Mouse (Mus musculus) adrenal gland, postnatal 10 days (tissue): ENCODE measurements around the gene Gtf2h4. TPM values are rescaled to one million over a fixed set of nuclear protein-coding genes. Genes with fewer than 3 reads are reported as not detected.

ENCODE experiments used
- DNase-seq: peaks from one replicate; pipeline ENCODE4 v3.0.0; 2021; ENCODE audit warnings: mixed read lengths
- total RNA-seq, 2 experiments: library from RNA; stranded (reverse); gene quantifications; 2 replicates each; pipeline ENCODE4 v1.2.3; 2021

Gtf2h4 gene
- total RNA-seq, 2 experiments from 2014 or later, result 27.6 to 32.2 TPM

DNA sequence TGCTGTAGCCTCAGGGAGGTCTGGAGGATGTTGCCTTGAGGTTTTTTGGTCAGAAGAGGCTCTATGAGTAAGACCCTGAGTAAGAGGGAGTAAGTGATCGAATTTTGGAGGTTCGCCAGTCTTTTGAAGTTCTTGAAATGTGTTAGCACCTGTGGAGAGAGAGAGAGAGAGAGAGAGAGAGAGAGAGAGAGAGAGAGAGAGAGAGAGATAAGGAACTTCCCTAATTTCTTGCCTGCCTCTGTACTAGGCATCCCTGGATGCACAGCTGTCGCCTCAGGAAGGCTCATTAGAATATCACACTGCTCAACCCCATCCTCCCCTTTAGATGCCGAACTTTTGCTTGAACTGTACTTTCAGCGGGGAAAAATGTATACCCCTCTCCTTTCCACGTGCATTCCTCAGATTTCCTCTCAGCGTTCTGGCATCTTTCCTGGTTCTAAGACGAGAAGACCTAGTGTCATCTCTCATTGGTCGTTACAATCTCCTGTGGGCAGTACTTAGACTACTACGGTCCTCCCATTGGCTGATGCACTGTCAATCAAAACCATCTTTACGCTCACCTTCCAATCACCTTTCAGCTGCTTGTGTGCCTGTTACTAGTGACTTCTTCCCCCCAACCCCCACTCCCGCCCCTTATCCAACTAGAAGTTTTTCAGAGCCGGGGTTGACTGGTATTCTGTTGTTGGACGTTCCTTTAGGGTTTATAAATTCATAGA, 34.9 kb downstream of the Gtf2h4 start:
- peak; percentile 74 for DNase-seq

DNA sequence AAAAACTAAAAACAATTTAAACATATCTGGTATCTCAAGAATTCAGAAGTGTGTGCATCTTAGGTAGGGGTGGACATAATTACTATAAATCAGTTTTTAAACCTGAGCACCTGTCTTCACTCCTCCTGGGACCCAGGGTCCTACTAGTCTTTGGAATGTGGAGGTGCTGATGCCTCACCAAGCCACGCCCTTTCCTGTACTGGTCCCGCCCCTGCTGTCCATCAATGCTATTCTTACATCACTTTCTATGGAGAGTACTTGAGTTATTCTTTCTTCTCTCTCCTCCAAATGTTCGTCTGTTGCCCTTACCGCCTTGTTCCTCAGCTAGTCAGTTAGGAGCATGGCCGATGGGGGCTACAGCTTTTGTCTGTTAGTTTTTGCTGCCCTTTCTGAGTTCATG, 37.2 kb downstream of the Gtf2h4 start:
- peak; percentile 42 for DNase-seq

DNA sequence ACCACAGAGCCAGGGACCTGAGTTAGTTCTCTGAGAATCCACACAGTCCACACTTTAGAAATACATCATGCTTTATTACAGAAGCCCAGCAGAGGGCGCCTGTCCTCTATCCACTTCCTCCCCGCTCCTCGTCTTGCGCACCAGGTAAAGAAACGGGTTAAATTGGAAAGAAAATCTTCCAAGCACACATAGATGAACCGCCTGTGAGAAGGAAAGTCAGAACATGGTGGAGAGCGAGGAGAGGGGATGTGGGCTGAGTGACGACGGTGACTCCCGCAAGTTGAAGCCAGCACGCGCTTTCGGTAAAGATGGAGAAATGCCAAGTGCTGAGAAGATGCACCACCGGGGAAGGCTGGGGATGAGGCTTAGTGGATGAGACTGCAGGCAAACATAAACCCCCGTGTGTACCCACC, 37.8 kb downstream of the Gtf2h4 start:
- DNase-seq, result peak; percentile 80

DNA sequence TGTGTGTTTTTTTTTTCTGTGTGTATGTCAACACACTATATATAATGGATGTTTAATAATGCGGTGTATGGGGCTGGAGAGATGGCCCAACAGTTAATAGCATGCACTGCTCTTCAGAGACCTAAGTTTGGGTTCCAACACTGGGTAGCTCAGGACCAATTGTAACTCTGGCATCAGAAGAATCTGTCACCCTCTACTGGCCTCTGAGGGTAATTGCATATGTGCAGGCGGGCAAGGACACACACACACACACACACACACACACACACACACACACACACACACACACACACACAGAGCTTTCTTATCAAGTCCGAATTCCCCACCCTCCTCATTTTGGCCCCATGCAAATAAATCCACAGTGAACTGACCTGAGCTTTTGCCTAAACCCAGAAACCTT, 38.3 kb downstream of the Gtf2h4 start:
- no peak for DNase-seq

DNA sequence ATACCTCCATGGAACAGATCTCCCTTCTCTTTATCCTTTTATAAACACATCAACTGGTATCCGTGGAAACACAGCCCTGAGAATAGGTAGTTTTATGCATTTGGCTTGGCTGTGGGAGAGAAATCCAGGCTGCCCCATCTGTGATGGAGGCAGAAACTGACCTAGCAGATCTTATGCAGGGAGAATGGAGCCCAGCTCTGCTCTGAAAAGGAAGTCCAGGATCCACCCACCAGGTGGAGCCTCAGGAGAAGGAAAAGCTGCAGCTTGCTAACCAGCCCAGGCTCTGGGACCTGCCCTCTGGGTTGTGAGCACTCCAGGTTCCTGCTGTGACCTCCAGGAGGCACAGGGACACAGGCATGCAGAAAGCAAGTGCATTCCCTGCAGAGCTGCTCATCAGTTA, 39.5 kb downstream of the Gtf2h4 start:
- peak; percentile 17 for DNase-seq

DNA sequence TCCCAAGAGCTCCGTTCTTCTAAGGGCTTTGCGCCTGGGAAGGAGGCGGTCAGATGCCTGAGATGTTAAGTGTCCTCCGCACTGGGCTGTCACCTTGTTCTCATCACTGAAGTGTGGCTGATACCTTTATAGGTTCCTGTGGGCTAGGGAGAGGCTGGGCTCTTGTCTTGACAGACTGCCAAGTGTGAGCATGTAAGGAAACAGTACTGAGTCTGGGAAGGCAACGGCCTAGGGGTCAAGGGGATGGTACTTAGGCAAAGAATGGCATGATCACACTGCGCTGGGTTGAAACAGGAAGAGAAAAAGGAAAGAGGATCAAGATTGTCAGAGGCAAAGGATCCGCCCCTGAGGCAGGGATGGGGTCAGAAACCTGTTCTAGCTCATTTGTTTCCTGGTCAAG, 47.0 kb downstream of the Gtf2h4 start, which contains the start of gene Gm9573:
TSS of gene Gm9573 (minus strand) at position 101 of the 400 bp plus-strand sequence.
- no peak for DNase-seq

Other genes starting within 250 kb of the Gtf2h4 start
- 1 to 10 TPM; 3.2 to 4.6 TPM for gene H2-Q6, start 248.9 kb downstream of the Gtf2h4 start, total RNA-seq
- gene H2-Q7, start 234.6 kb downstream of the Gtf2h4 start, total RNA-seq, result 1 to 10 TPM; 5.1 to 5.2 TPM
- 100 to 1,000 TPM in 1 of 2 experiments, 10 to 100 TPM in 1; 41.1 to 106 TPM for gene H2-Q10, start 203.7 kb downstream of the Gtf2h4 start, total RNA-seq
- gene Pou5f1, start 167.7 kb downstream of the Gtf2h4 start, total RNA-seq, result under 1 TPM; 0.18 to 0.64 TPM
- 10 to 100 TPM; 20.3 to 25.1 TPM for gene Tcf19, start 156.9 kb downstream of the Gtf2h4 start, total RNA-seq
- gene Cchcr1, start 156.6 kb downstream of the Gtf2h4 start, total RNA-seq, result 10 to 100 TPM in 1 of 2 experiments, 1 to 10 TPM in 1; 9.9 to 15.8 TPM
- not detected for gene Psors1c2, start 140.5 kb downstream of the Gtf2h4 start, total RNA-seq
- under 1 TPM; 0.24 to 0.30 TPM for gene Cdsn, start 121.6 kb downstream of the Gtf2h4 start, total RNA-seq
- not detected for gene 2300002M23Rik, start 106.3 kb downstream of the Gtf2h4 start, total RNA-seq
- gene Sfta2, start 72.2 kb downstream of the Gtf2h4 start, total RNA-seq, result not detected
- gene Gm9573, start 47.1 kb downstream of the Gtf2h4 start, total RNA-seq, result not detected
- not detected for gene Mucl3, start 30.0 kb downstream of the Gtf2h4 start, total RNA-seq
- gene Vars2, start 6.1 kb downstream of the Gtf2h4 start, total RNA-seq, result 10 to 100 TPM; 49.2 to 66.4 TPM
- 10 to 100 TPM; 33.7 to 39.6 TPM for gene Ddr1, start 30.9 kb upstream of the Gtf2h4 start, total RNA-seq
- 10 to 100 TPM in 1 of 2 experiments, 1 to 10 TPM in 1; 7.6 to 19.0 TPM for gene Ier3, start 147.9 kb upstream of the Gtf2h4 start, total RNA-seq
- gene Flot1, start 149.5 kb upstream of the Gtf2h4 start, total RNA-seq, result 10 to 100 TPM; 54.6 to 70.8 TPM
- gene Tubb5, start 164.6 kb upstream of the Gtf2h4 start, total RNA-seq, result 100 to 1,000 TPM; 351 to 404 TPM
- 10 to 100 TPM; 21.9 to 27.1 TPM for gene Mdc1, start 167.8 kb upstream of the Gtf2h4 start, total RNA-seq
- gene Nrm, start 187.6 kb upstream of the Gtf2h4 start, total RNA-seq, result 10 to 100 TPM; 12.7 to 18.3 TPM
- 10 to 100 TPM; 35.4 to 35.6 TPM for gene Ppp1r18, start 191.9 kb upstream of the Gtf2h4 start, total RNA-seq
- gene Dhx16, start 206.1 kb upstream of the Gtf2h4 start, total RNA-seq, result 10 to 100 TPM; 36.8 to 38.0 TPM
- gene 2310061I04Rik, start 223.7 kb upstream of the Gtf2h4 start, total RNA-seq, result 10 to 100 TPM; 58.0 to 70.5 TPM
- 10 to 100 TPM; 15.9 to 28.7 TPM for gene Atat1, start 236.3 kb upstream of the Gtf2h4 start, total RNA-seq
- 100 to 1,000 TPM; 101 to 104 TPM for gene Mrps18b, start 242.7 kb upstream of the Gtf2h4 start, total RNA-seq
- 10 to 100 TPM; 78.7 to 83.1 TPM for gene Ppp1r10, start 242.7 kb upstream of the Gtf2h4 start, total RNA-seq